Mouse (Mus musculus): ENCODE measurements at regions not wholly inside any gene's neighbourhood (a gene's known extent, or its start where the extent isn't known, plus 50 kb on each side); places are given as distances from the start of the nearest gene placed in this dataset.

- no peaks in the 10 kb centered on the region for H3K36me3 ChIP-seq (ENCODE audit: control insufficient read depth, insufficient read depth, low read length)
- no peaks in the 10 kb centered on the region for H3K4me1 ChIP-seq (ENCODE audit: control insufficient read depth, insufficient read depth, low read length)
- no peak overlapping the region for H3K4me2 ChIP-seq (ENCODE audit: low read depth, low read length)
- no peak overlapping the region for H3K9ac ChIP-seq (ENCODE audit: low read length)
- no peak overlapping the region for H3K27ac ChIP-seq (ENCODE audit: low read length)
- H3K4me3 ChIP-seq (replicated peaks; ENCODE audit: low read length) = no peak overlapping the region
- ATAC-seq (ENCODE audit: insufficient read depth, low FRiP score) = no peak
- no peaks in the 10 kb centered on the region for H3K27me3 ChIP-seq (ENCODE audit: control insufficient read depth, insufficient read depth, low read length)
- H3K9me3 ChIP-seq (replicated peaks; ENCODE audit: control insufficient read depth, low read length) = no peaks in the 10 kb centered on the region
Observed at GRCm38 (mm10) chr2:117801946-117802600, 309.6 kb upstream of the Thbs1 start.

GRCm38 (mm10) chr2:117802686-117803085, 309.0 kb upstream of the Thbs1 start:
- no peak for ATAC-seq (ENCODE audit: insufficient read depth, low FRiP score)
- H3K4me3 ChIP-seq (replicated peaks; ENCODE audit: low read length) = no peak overlapping the region
- no peak overlapping the region for H3K4me2 ChIP-seq (ENCODE audit: low read depth, low read length)
- H3K27ac ChIP-seq (ENCODE audit: low read length) = no peak overlapping the region
- no peak overlapping the region for H3K9ac ChIP-seq (ENCODE audit: low read length)
- H3K9me3 ChIP-seq (replicated peaks; ENCODE audit: control insufficient read depth, low read length) = no peaks in the 10 kb centered on the region
- H3K36me3 ChIP-seq (ENCODE audit: control insufficient read depth, insufficient read depth, low read length) = no peaks in the 10 kb centered on the region
- no peaks in the 10 kb centered on the region for H3K27me3 ChIP-seq (ENCODE audit: control insufficient read depth, insufficient read depth, low read length)
- WGBS = 35% methylated on average over 2 of the region's 2 CpGs
- H3K4me1 ChIP-seq (ENCODE audit: control insufficient read depth, insufficient read depth, low read length) = no peaks in the 10 kb centered on the region

- Histone ChIP-seq H3K4me2 (ENCODE audit: low read depth, low read length) (no peak overlapping the region), H3K4me3 (replicated peaks; ENCODE audit: low read length) (no peak overlapping the region), H3K4me1 (ENCODE audit: control insufficient read depth, insufficient read depth, low read length) (no peaks in the 10 kb centered on the region), H3K27ac (ENCODE audit: low read length) (no peak overlapping the region), H3K27me3 (ENCODE audit: control insufficient read depth, insufficient read depth, low read length) (no peaks in the 10 kb centered on the region), H3K36me3 (ENCODE audit: control insufficient read depth, insufficient read depth, low read length) (no peaks in the 10 kb centered on the region), H3K9me3 (replicated peaks; ENCODE audit: control insufficient read depth, low read length) (no peaks in the 10 kb centered on the region), H3K9ac (ENCODE audit: low read length) (no peak overlapping the region)
- ATAC-seq (ENCODE audit: insufficient read depth, low FRiP score) = no peak
Observed at GRCm38 (mm10) chr2:117804686-117805085, 307.0 kb upstream of the Thbs1 start.

- Histone ChIP-seq H3K36me3 (ENCODE audit: control insufficient read depth, insufficient read depth, low read length) (no peaks in the 10 kb centered on the region), H3K4me3 (replicated peaks; ENCODE audit: low read length) (no peak overlapping the region), H3K27ac (ENCODE audit: low read length) (no peak overlapping the region), H3K9ac (ENCODE audit: low read length) (no peak overlapping the region), H3K27me3 (ENCODE audit: control insufficient read depth, insufficient read depth, low read length) (no peaks in the 10 kb centered on the region), H3K4me2 (ENCODE audit: low read depth, low read length) (no peak overlapping the region), H3K9me3 (replicated peaks; ENCODE audit: control insufficient read depth, low read length) (no peaks in the 10 kb centered on the region), H3K4me1 (ENCODE audit: control insufficient read depth, insufficient read depth, low read length) (no peaks in the 10 kb centered on the region)
- no peak for ATAC-seq (ENCODE audit: insufficient read depth, low FRiP score)
- WGBS = 76% methylated on average over 3 of the region's 3 CpGs
Observed at GRCm38 (mm10) chr2:117807121-117807520, 304.6 kb upstream of the Thbs1 start.

- 57% methylated on average over 1 of the region's 1 CpGs for WGBS
- no peak overlapping the region for H3K4me3 ChIP-seq (replicated peaks; ENCODE audit: low read length)
- no peaks in the 10 kb centered on the region for H3K27me3 ChIP-seq (ENCODE audit: control insufficient read depth, insufficient read depth, low read length)
- H3K27ac ChIP-seq (ENCODE audit: low read length) = no peak overlapping the region
- no peak for ATAC-seq (ENCODE audit: insufficient read depth, low FRiP score)
- H3K9ac ChIP-seq (ENCODE audit: low read length) = no peak overlapping the region
- H3K4me2 ChIP-seq (ENCODE audit: low read depth, low read length) = no peak overlapping the region
- H3K9me3 ChIP-seq (replicated peaks; ENCODE audit: control insufficient read depth, low read length) = no peaks in the 10 kb centered on the region
- H3K4me1 ChIP-seq (ENCODE audit: control insufficient read depth, insufficient read depth, low read length) = no peaks in the 10 kb centered on the region
- no peaks in the 10 kb centered on the region for H3K36me3 ChIP-seq (ENCODE audit: control insufficient read depth, insufficient read depth, low read length)
Observed at GRCm38 (mm10) chr2:117811506-117811905, 300.2 kb upstream of the Thbs1 start.

- ATAC-seq (ENCODE audit: insufficient read depth, low FRiP score) = no peak
- 85% methylated on average over 2 of the region's 2 CpGs for WGBS
Observed at GRCm38 (mm10) chr2:117811931-117812330, 299.7 kb upstream of the Thbs1 start.

GRCm38 (mm10) chr2:117819701-117820225, 291.9 kb upstream of the Thbs1 start:
- Histone ChIP-seq H3K4me3 (replicated peaks; ENCODE audit: low read length) (no peak overlapping the region), H3K9me3 (replicated peaks; ENCODE audit: control insufficient read depth, low read length) (no peaks in the 10 kb centered on the region), H3K9ac (ENCODE audit: low read length) (no peak overlapping the region), H3K4me2 (ENCODE audit: low read depth, low read length) (no peak overlapping the region), H3K27ac (ENCODE audit: low read length) (no peak overlapping the region), H3K4me1 (ENCODE audit: control insufficient read depth, insufficient read depth, low read length) (no peaks in the 10 kb centered on the region), H3K27me3 (ENCODE audit: control insufficient read depth, insufficient read depth, low read length) (no peaks in the 10 kb centered on the region), H3K36me3 (ENCODE audit: control insufficient read depth, insufficient read depth, low read length) (no peaks in the 10 kb centered on the region)
- WGBS = 57% methylated on average over 3 of the region's 3 CpGs
- ATAC-seq (ENCODE audit: insufficient read depth, low FRiP score) = no peak

More at GRCm38 (mm10) chr2:117811931-117812330, 299.7 kb upstream of the Thbs1 start:
- Histone ChIP-seq H3K27me3 (ENCODE audit: control insufficient read depth, insufficient read depth, low read length) (no peaks in the 10 kb centered on the region), H3K9ac (ENCODE audit: low read length) (no peak overlapping the region), H3K36me3 (ENCODE audit: control insufficient read depth, insufficient read depth, low read length) (no peaks in the 10 kb centered on the region), H3K4me1 (ENCODE audit: control insufficient read depth, insufficient read depth, low read length) (no peaks in the 10 kb centered on the region), H3K27ac (ENCODE audit: low read length) (no peak overlapping the region), H3K4me3 (replicated peaks; ENCODE audit: low read length) (no peak overlapping the region), H3K4me2 (ENCODE audit: low read depth, low read length) (no peak overlapping the region), H3K9me3 (replicated peaks; ENCODE audit: control insufficient read depth, low read length) (no peaks in the 10 kb centered on the region)

GRCm38 (mm10) chr2:117820708-117821107, 291.0 kb upstream of the Thbs1 start:
- ATAC-seq (ENCODE audit: insufficient read depth, low FRiP score) = no peak
- no peaks in the 10 kb centered on the region for H3K27me3 ChIP-seq (ENCODE audit: control insufficient read depth, insufficient read depth, low read length)
- H3K9ac ChIP-seq (ENCODE audit: low read length) = no peak overlapping the region
- H3K4me3 ChIP-seq (replicated peaks; ENCODE audit: low read length) = no peak overlapping the region
- no peaks in the 10 kb centered on the region for H3K4me1 ChIP-seq (ENCODE audit: control insufficient read depth, insufficient read depth, low read length)
- no peak overlapping the region for H3K4me2 ChIP-seq (ENCODE audit: low read depth, low read length)
- no peaks in the 10 kb centered on the region for H3K9me3 ChIP-seq (replicated peaks; ENCODE audit: control insufficient read depth, low read length)
- no peak overlapping the region for H3K27ac ChIP-seq (ENCODE audit: low read length)
- no peaks in the 10 kb centered on the region for H3K36me3 ChIP-seq (ENCODE audit: control insufficient read depth, insufficient read depth, low read length)

- no peak for ATAC-seq (ENCODE audit: insufficient read depth, low FRiP score)
- 61% methylated on average over 8 of the region's 8 CpGs for WGBS
Observed at GRCm38 (mm10) chr2:117825088-117825487, 286.6 kb upstream of the Thbs1 start.

More at GRCm38 (mm10) chr2:117825088-117825487, 286.6 kb upstream of the Thbs1 start:
- H3K9me3 ChIP-seq (replicated peaks; ENCODE audit: control insufficient read depth, low read length) = no peaks in the 10 kb centered on the region
- H3K27me3 ChIP-seq (ENCODE audit: control insufficient read depth, insufficient read depth, low read length) = no peaks in the 10 kb centered on the region
- no peaks in the 10 kb centered on the region for H3K36me3 ChIP-seq (ENCODE audit: control insufficient read depth, insufficient read depth, low read length)
- H3K9ac ChIP-seq (ENCODE audit: low read length) = no peak overlapping the region
- H3K4me1 ChIP-seq (ENCODE audit: control insufficient read depth, insufficient read depth, low read length) = no peaks in the 10 kb centered on the region
- no peak overlapping the region for H3K27ac ChIP-seq (ENCODE audit: low read length)
- H3K4me2 ChIP-seq (ENCODE audit: low read depth, low read length) = no peak overlapping the region
- no peak overlapping the region for H3K4me3 ChIP-seq (replicated peaks; ENCODE audit: low read length)
